Mouse (Mus musculus) gastrocnemius, postnatal 36 days (tissue): ENCODE data around the gene Eif3k. TPM values are rescaled to one million over a fixed set of nuclear protein-coding genes. Genes with fewer than 3 reads are reported as not detected.

Experiments
- DNase-seq, 2 experiments: peaks; one replicate each; pipeline ENCODE4 v3.0.0; 2022
- intact Hi-C: fragments of 180-260 bp; cut with DNase I; formaldehyde crosslinking; loops from one replicate; pipeline ENCODE4 v1.15.1; 2025
- long read RNA-seq, 2 experiments: library from polyadenylated mRNA; stranded (forward); transcript quantifications; one replicate each; pipeline ENCODE4 v2.0.0; 2021
- total RNA-seq, 2 experiments: library from RNA; stranded (reverse); gene quantifications; 2 replicates each; pipeline ENCODE4 v1.2.3; 2021

Gene Eif3k
- 100 to 1,000 TPM; 119 to 125 TPM for total RNA-seq
- long read RNA-seq, experiment 1, transcript Eif3k-201 (8 exons, 774 nt): major isoform, 136 of 148 reads
- long read RNA-seq, experiment 1, partial matches to known transcripts: 9 of 148 reads
- long read RNA-seq, experiment 1, other reads (novel, unspliced or antisense): 2 of 148 reads
- long read RNA-seq, experiment 2, transcript Eif3k-201 (8 exons, 774 nt): major isoform, 146 of 184 reads
- long read RNA-seq, experiment 2, partial matches to known transcripts: 28 of 184 reads
- long read RNA-seq, experiment 2, other reads (novel, unspliced or antisense): 8 of 184 reads

DNA sequence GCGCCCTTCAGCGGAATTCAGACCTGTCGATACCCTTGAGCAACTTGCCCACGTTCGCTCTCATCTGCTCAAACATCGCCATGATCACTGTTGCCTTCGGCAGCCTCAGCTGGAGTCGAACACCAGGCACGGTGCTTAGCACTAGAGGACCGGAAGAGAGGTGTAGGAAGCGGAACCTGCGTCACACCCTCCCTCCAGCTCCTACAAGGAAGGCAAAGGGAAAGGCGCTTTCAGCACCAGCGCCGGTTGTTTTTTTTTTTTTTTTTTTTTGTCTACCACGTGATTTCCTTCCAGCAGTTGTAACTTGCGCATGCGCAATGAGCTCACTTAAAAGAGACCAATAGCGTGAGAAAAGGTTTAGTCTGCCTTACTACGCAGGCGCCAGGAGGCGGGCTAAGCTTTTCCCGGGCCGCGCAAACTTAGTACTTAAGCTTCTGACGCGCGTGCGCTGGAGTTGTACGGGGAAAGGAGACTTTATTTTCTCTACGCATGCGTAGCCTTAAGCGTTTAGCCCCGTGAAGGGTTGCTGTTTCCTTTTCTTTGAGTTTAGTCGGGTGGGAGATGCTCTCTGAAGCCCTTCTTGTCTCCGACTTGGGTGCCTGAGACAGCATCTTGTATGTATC is at the start of gene Eif3k, which contains the start of gene Map4k1:
Gene Eif3k (minus strand): TSS at position 214 of the 623 bp plus-strand sequence.
Gene Map4k1 (plus strand): TSS at position 400 of the 623 bp plus-strand sequence.
- intact Hi-C loops: loop anchor here (10.0 kb wide), 1 partner anchor 313 kb away; no protein-coding TSS in a partner anchor
- peak; percentile 92 to 95 for DNase-seq

DNA sequence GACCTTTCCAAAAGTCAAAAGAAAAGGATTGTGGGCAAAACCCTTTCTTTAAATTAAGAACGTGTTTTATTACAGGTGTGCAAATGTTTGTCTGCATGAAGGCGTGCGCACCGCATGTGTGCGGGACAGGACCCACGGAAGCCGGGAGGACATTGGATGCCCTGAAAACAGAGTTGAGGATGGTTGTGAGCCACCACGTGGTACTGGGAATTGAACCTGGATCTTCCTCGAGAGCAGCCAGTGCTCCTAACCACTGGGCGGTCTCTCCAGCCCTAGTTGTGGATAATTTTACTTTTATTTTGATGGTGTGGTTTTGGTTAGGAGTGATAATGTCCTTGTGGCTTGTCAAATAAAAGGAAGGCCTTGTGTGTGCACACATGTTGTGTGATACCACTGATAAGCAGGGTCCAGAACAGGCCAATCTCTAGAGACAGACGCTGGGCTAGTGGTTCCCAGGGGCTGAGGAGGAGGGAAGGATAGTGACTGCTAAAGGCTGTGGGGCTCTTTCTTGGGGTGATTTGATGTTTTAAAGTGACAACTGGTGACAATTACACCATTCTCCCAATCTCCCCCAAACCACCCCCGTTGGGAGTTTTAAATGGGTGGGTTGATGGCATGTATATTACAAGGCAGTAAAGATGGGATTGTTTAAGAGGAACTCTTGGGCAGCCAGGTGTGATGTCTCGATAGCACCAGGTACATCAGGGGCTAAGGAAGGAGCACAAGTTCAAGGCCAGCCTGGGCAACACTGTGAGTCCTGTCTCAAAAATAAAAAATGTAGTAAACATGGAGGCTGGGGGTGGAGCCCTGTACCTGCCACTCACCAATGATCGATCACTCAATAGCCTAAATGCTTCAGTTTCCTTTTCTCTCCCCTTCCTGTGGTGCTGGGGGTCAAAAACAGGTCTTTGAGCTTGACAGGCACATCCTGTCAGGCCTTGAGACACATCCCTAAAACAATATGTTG is 48.3 kb upstream of the Eif3k start:
- intact Hi-C loops: no loop called here
- DNase-seq: no peak

DNA sequence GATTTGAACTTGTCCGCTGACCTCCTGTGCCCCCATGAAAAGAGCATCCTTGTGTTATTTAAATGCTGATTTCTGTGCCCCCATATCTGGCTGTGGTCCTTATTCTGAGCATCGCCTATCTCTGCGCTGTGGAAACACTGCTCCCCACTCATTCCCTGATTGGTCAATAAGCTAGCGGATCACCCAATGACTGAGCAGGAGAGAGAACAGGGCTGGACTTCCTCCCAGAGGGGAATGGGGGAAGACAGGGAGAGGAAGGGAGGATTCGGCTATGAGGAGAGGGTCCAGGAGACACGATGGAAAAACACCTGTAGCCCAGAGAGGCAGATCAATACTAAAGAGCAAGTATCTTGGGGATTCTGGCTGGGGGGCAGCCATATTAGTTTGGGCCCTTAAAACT is 47.1 kb upstream of the Eif3k start:
- intact Hi-C loops: no loop called here
- DNase-seq: no peak

DNA sequence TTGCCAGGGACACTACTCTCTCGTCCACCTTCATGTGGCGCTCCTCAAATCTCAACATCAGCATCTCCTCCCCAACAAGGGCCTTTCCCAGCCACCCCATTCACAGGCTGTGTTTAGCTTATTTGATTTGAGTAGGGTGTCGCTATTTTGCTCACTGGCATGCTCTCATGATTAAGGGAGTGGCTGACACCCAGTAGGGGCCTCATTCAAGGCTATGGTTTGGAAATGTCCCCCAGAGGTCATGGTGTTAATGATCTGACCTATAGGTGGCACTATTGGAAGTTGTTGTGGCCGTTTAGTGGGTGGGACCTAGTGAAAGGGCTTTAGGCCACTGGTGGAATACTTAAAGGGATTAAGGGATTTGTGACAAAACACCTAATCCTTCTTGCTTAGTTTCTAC is 45.1 kb upstream of the Eif3k start:
- no peak for DNase-seq
- intact Hi-C loops: no loop called here

DNA sequence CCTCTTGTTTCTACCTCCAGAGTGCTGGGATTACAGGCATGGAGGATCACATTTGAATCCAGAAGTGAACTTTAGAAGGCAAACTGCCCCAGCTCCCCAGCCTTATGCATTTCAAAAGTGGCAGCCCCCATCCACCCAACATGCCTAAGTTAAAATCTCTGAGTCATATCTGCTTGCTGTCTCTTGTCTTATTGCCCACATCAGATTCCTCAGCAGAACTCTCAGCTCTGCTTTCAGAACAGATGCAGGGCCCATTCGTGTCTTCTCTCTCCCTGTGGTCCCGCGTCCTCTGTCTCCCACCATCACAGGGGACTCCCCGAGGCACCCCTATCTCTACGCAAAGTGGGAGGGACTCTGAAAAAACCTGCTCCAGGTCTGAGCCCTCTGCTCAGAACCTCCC is 44.5 kb upstream of the Eif3k start:
- intact Hi-C loops: no loop called here
- DNase-seq: no peak

DNA sequence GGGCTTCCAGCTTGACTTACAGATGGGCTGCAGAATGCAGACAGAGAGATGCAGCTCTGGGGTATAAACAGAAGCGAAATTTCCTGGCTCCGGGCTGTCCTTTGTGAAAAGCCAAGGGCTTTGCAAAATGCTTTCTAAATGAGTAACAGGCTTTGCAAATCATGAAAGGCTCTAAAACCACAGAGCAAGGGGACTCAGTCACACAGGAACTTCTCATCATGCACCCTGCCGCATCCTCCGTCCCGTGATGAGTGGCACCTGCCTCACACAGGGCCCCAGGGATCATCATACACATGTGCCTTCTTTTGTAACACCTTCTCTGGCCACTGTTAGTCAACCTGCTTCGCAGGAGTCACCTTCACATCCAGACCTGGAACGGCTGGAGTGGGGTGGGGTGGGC is 43.9 kb upstream of the Eif3k start:
- no peak for DNase-seq
- intact Hi-C loops: no loop called here

DNA sequence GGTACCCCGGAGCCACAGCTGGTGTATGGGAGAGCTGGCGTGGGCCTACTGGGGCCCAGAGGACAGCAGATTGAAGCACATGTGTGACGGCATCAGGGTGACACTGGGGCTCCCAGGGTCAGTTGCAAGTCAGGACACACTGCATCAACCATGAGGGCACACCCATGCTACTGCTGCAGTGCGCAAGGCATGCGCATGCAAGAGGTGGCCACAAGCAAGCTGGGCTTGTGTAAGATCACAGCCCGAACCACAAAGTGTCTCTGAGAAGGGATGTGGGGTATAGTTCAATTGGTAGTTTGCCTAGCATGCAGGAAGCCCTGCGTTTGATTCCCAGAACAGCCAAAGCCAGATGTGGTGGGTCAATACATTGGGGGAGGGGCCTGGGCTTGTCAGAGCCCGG is 41.9 kb upstream of the Eif3k start:
- DNase-seq: no peak
- intact Hi-C loops: no loop called here

DNA sequence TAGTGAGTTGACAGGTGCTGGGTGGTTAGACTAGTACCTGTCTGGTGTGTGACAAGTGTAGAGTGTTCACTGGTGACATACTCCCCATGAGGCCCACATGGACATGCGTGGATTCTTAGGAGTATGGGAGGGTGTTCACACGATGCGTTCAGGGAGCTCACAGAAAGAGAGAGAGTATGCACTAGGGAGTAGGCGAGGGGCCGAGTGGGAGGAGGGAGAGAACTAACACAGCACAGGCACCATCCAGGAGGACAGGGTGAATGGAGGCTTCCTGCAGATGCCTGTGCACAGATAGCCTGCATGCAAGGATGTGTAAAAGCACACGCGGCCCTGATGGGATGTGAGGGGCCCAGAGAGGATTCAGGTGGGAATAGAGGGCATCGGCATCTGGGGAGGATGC is 40.8 kb upstream of the Eif3k start:
- DNase-seq: no peak
- intact Hi-C loops: no loop called here

DNA sequence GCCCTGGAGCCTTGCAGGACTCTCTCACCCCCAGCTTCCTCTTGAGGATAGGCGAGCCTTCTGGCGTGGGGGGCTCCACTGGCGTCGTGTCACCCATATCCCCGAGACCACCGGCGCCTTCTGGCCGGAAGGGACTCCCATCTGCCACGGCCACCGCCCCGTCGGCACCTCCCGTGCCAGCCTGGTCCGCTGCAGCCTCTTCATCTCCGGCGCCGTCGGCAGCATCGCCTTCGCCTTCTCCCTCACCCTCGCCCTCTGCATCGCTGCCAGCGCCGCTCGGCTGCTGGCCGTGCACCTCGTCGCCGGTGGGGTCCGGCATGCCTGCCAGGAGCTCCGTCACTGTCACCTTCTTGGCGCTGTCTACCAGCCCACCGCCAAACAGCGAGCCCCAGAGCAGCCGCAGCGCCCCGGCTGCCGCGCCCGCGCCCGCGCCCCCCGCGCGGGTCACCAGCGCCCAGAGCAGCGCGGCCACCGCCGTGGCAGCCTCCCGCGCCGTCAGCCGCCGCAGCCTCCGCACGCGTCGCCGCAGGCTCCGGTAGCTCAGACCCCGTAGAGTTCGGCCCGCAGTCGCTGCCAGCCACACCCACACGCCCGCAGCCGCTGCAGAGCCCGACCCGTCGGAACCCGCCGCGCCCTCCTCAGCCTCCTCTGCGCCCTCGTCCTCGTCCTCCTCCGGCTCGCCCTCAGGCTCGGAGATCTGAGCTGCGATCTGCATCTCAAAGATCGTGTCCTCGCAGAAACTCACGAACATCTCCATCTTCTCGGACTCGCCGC is 38.0 kb upstream of the Eif3k start:
- DNase-seq: no peak
- intact Hi-C loops: no loop called here

DNA sequence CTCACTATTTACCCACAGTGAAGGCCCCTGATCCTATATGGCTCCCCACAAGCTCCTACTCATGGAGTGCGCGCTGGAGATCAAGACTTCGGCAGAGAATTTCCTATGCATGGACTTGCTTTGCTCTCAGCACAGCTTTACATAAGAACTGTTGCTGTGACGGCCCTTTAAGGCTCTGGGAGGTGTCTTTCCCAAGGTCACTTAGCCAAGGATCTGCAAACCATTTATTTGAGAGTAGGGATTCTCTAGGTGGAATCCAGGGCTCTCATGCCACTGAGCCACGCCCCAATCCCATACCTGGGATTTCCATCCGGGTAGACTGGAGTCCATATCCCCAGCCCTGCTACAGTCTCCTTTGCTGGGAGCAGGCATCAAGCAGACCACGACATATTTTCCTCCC is 35.6 kb upstream of the Eif3k start:
- intact Hi-C loops: no loop called here
- DNase-seq: no peak

DNA sequence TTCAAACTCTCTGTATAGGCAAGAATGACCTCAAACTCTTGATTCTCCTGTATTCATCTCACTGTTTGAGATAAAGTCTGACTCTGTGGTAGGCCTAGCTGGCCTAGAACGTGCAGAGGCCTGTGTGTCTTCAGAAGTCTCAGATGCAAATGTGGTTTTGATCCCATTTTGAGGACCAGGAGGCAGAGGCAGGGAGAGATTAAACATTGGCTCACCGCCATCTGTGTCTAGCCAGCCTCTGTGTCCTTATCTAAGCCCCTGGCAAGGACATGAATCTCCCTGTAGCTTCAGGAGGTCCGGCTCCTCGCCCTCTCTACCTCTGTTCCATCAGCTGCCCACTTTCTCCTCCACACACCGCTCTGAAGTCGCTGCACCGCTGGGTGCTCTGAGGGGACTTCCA is 34.8 kb upstream of the Eif3k start:
- DNase-seq: no peak
- intact Hi-C loops: no loop called here

DNA sequence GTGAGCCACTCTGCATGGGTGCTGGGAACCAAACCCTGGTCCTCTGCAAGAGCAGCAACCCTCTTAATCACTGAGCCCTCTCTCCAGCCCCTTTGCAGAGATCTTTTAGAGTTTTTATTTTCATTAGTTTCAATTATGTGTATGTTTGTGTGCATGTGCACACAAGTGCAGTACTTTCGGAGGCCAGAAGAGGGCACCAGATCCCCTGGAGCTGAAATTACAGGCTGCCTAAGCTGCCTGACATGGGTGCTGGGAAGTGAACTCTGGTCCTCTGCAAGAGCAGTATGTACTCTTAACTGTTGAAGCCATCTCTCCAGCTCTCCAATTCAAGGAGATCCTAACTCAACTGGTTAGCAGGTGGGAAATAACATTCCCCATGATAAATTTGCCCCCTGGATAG is 33.3 kb upstream of the Eif3k start:
- no peak for DNase-seq
- intact Hi-C loops: no loop called here

DNA sequence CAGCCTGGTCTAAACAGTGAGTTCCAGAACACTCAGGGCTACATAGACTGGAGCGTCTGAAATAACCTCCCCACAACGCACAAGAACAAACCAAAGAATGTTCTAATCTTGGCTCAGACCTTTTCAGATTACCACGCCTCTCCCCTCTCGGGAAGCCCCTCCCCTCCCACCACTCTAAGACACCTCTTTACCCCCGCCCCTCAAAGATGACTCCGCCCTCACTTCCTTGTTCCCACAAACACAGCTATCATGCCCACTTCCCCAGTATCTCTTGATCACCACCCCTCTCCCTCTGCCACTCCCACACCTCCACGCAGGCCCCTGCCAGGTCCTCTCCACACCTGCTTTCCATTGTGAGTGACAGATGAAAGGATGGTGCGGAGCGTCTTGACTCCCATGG is 27.1 kb upstream of the Eif3k start:
- DNase-seq: no peak
- intact Hi-C loops: no loop called here

DNA sequence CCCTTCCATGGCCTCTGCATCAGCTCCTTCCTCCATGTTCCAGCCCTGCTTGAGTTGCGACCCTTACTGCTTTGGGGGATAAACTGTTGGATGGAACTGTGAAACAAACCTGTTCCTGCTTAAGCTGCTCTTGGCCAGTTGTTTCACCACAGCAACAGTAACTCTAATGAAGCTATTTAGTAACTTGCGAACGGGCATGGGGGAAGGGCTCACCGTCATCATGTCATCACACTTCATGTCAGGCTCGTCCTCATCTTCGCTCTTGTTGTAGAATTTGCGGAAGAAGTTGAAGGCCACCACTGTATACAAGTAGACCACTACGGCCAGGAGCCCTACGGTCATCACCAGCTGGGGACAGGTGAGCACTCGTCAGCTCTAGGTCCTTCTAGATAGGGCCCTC is 26.5 kb upstream of the Eif3k start:
- intact Hi-C loops: no loop called here
- no peak for DNase-seq

DNA sequence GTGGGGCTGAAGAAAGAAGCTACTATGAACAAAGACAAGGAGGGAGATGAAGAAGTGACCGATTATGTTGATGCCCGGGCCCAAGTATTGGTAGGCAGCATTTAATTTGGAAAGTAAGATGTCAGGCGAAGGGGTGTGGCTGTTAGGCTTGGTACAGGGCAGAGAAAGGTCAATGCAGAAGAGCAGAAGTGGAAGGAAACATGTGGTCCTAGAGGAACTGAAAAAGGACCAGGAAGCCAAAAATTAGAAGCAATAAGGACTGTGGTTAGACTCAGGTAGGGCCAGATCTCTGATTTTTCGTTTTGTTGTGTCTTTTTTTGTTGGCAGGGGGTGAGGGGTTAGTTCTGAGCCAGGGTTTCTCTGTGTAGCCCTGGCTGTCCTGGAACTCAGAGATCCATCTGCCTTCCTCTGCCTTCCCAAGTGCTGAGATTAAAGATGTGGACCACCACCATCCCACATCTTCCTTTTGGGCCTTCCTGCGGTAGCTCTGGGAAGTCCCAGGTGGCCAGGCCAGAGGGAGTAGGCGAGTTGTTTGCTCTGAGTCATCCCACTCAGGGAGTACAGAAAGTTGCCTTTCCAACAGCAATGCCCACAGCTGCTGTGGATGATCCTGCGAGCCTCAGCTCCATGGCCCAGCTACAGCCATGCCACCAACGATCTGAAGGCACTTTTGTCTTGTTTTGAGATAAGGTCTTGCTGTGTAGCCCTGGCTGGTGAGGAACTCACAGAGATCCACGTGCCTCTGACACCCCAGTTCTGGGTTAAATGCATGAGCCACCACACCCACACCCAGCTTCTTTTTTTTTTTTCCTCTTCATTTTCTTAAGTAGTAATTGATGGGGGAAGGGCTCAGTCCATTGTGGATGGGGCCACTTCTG is 25.8 kb upstream of the Eif3k start:
- no peak for DNase-seq
- intact Hi-C loops: no loop called here

DNA sequence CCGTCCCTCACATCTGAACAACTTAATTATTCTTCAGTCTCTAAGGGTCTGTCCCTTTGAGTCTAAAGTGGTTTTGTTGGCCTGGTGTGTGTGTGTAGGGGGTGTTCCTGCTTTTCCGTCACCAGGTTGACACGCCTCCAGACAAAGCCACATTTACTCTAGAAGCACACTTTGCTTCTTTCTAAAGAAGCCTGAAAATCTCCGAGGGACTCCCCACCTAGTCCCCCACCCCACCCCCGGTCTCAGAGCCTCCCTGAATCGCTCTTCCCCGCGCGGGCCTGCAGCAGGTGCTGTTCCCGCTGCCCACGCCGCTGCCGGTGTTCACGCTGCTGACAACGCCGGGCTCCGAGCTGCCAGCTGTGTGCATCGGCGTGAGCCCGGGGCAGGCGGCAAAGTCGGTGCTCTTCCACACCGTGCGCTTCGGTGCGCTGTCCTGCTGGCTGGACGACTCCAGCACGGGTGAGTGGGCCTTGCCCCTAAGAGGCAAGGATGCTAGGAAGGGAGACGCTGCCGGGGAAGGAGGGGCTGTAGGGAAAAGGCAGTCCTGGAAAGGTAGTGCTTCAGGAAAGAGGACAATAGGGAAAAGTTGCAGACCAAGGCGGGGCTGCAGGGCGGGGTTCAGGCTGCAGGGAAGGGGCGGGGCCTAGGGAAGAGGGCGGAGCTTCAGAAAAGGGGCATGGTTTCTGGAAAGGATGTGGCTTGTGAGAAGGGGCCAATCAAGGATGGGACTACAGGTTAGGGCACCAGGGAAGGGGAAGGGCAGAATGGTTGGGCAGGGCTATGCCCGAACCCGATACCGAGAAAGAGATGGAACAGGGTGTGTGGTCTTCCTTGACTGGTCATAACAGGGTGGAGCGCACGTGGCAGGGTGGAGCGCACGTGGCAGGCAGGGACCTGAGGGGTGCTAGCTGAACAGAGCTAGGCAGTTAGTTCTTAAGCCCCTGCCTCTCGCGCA is 19.3 kb upstream of the Eif3k start:
- intact Hi-C loops: no loop called here
- DNase-seq: peak; percentile 49 to 56

DNA sequence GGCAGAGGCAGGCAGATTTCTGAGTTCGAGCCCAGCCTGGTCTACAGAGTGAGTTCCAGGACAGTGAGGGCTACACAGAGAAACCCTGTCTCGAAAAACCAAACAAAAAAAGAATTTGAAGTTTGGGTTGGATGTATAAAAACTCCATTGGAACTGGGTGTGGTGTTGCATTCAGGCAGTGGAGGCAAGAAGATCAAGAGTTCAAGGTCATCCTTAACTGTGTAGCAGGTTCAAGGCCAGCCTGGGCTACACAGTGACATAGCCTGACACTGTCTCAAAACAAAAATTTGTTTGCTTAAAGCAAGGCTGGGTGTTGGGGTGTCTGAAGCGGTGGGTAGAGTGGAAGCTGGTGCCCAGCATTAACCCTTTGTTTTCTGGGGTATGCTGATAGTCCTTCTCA is 11.7 kb upstream of the Eif3k start:
- intact Hi-C loops: no loop called here

DNA sequence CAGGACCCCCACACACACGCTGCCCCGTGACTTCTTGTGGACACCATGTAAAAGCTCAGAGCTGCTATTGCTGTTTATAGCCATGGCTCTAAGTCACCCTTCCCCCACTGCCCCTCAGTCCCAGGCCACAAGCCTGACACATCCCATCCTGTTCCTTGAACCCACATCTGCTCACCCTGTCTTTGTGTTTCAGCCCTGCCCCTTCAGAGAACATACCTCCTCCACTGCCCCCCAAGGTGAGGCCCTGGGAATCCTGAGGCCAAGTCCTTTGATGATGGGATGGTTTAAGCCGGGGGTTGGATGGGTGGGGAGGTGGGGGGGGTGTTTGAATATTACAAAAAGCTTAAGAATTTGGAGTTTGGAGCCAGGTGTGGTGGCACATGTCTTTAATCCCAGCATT is 11.3 kb upstream of the Eif3k start:
- intact Hi-C loops: no loop called here
- DNase-seq: no peak

More for the DNA sequence above, 11.7 kb upstream of the Eif3k start:
- DNase-seq: no peak
